Mouse (Mus musculus) intestine, embryonic 14.5 days (tissue): ENCODE measurements at regions not wholly inside any gene's neighbourhood (a gene's known extent, or its start where the extent isn't known, plus 50 kb on each side); places are given as distances from the start of the nearest gene placed in this dataset.
"Not testable (repeated sequence)": the region's sequence is repeated elsewhere in the genome, so short reads cannot be mapped to it uniquely, and the experiment has no call there.

Source experiments
- ATAC-seq: fragments of 200-750 bp; cut with Nextera tagmentation; replicated peaks from 2 replicates; pipeline ENCODE4 v1.8.0; 2017; ENCODE audit warnings: low read depth, moderate number of reproducible peaks, moderate TSS enrichment, moderate library complexity; ENCODE audit not compliant: low FRiP score, low TSS enrichment
- DNase-seq: peaks from one replicate; pipeline ENCODE4 v3.0.0-alpha.2; 2018; ENCODE audit warnings: low spot score
- H3K27ac ChIP-seq: fragments of 300-500 bp; sonication (generic); 2 replicates; pipeline ENCODE4 v1.5.1; 2014; ENCODE audit warnings: low read depth, mild to moderate bottlenecking, control low read depth
- H3K27me3 ChIP-seq: fragments of 300-500 bp; sonication (generic); replicated peaks from 2 replicates; pipeline ENCODE4 v1.6.1; 2014; ENCODE audit warnings: low read length, control low read depth; ENCODE audit not compliant: control insufficient read depth, insufficient read depth
- H3K36me3 ChIP-seq: fragments of 300-500 bp; sonication (generic); 2 replicates; pipeline ENCODE4 v1.6.1; 2014; ENCODE audit warnings: low read length, control low read depth; ENCODE audit not compliant: control insufficient read depth, insufficient read depth
- H3K4me1 ChIP-seq: fragments of 300-500 bp; sonication (generic); replicated peaks from 2 replicates; pipeline ENCODE4 v1.6.1; 2014; ENCODE audit warnings: low read length, control low read depth, mixed read lengths; ENCODE audit not compliant: control insufficient read depth, insufficient read depth
- H3K4me2 ChIP-seq: fragments of 300-500 bp; sonication (generic); 2 replicates; pipeline ENCODE4 v1.6.1; 2014; ENCODE audit warnings: low read length
- H3K4me3 ChIP-seq: fragments of 300-500 bp; sonication (generic); 2 replicates; pipeline ENCODE4 v1.5.1; 2014; ENCODE audit warnings: low read depth, low read length, control low read depth, mixed read lengths
- H3K9ac ChIP-seq: fragments of 300-500 bp; sonication (generic); 2 replicates; pipeline ENCODE4 v1.6.1; 2014; ENCODE audit warnings: mild to moderate bottlenecking, low read length
- H3K9me3 ChIP-seq: fragments of 300-500 bp; sonication (generic); 2 replicates; pipeline ENCODE4 v1.6.1; 2016; ENCODE audit warnings: low read length, control low read depth; ENCODE audit not compliant: control insufficient read depth
- WGBS: fragments of 180-500 bp; shearing (Covaris S2); extraction: QIAGEN DNeasy Blood & Tissue Kit; methylation state at CpG from one replicate; pipeline ENCODE4 v1.1.7; 2014; 5-methylcytosine and 5-hydroxymethylcytosine counted together

DNA sequence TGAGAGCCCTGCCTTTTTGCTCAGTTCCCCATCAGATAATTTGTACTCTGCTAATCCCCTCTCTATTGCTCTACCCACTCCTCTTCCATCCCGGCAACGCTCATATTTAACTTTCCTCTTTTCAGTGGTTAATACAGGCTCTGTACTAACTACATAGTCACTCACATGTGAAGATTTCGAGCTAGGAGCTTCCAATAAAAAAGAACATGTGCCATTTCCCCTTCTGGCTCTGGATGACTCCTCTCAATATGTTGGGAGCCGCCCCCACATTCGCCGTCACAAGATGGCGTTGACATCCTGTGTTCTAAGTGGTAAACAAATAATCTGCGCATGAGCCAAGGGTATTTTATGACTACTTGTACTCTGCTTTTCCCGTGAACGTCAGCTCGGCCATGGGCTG lies 75.8 kb downstream of the Dusp6 start:
- not testable (repeated sequence) for H3K4me2 ChIP-seq, ATAC-seq, H3K4me3 ChIP-seq, H3K36me3 ChIP-seq, DNase-seq, H3K9me3 ChIP-seq, H3K4me1 ChIP-seq, H3K9ac ChIP-seq, H3K27ac ChIP-seq, H3K27me3 ChIP-seq
- 94% methylated on average over 8 of the region's 11 CpGs for WGBS

DNA sequence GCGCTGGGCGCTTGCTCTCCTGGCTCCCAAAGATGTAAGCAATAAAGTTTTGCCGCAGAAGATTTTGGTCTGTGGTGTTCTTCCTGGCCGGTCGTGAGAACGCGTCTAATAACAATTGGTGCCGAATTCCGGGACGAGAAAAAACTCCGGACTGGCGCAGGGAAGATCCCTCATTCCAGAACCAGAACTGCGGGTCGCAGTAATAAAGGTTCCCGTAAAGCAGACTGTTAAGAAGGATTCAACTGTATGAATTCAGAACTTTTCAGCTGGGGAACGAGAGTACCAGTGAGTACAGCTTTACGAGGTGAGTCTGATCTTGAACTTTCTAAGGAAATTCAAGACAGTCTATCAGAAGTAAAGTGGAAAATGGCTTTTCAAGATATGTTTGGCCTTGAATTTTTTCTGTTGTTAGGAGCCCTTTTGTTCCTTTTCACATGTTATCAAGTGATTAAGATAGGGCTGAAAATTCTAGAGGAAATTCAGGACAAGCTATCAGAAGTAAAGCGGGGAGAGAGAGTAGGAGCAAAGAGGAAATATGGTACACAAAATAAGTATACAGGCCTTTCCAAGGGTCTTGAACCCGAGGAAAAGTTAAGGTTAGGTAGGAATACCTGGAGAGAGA lies 76.4 kb downstream of the Dusp6 start:
- not testable (repeated sequence) for DNase-seq, H3K27ac ChIP-seq, H3K4me3 ChIP-seq, H3K9ac ChIP-seq, H3K36me3 ChIP-seq, H3K4me2 ChIP-seq, H3K4me1 ChIP-seq, ATAC-seq, H3K27me3 ChIP-seq, H3K9me3 ChIP-seq
- WGBS: 95% methylated on average over 8 of the region's 19 CpGs

DNA sequence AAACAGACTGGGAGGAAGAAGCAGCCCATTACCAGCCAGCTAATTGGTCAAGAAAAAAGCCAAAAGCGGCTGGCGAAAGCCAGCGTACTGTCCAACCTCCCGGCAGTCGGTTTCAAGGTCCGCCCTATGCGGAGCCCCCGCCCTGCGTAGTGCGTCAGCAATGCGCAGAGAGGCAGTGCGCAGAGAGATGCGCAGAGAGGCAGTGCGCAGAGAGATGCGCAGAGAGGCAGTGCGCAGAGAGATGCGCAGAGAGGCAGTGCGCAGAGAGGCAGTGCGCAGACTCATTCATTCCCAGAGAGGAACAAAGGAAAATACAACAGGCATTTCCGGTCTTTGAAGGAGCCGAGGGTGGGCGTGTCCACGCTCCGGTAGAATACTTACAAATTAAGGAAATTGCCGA lies 77.0 kb downstream of the Dusp6 start:
- not testable (repeated sequence) for H3K9me3 ChIP-seq, H3K27ac ChIP-seq, ATAC-seq, H3K4me3 ChIP-seq, DNase-seq, H3K27me3 ChIP-seq, H3K4me1 ChIP-seq, H3K36me3 ChIP-seq, H3K4me2 ChIP-seq, H3K9ac ChIP-seq
- WGBS: no CpG with 5 or more reads among the region's 25 CpGs

DNA sequence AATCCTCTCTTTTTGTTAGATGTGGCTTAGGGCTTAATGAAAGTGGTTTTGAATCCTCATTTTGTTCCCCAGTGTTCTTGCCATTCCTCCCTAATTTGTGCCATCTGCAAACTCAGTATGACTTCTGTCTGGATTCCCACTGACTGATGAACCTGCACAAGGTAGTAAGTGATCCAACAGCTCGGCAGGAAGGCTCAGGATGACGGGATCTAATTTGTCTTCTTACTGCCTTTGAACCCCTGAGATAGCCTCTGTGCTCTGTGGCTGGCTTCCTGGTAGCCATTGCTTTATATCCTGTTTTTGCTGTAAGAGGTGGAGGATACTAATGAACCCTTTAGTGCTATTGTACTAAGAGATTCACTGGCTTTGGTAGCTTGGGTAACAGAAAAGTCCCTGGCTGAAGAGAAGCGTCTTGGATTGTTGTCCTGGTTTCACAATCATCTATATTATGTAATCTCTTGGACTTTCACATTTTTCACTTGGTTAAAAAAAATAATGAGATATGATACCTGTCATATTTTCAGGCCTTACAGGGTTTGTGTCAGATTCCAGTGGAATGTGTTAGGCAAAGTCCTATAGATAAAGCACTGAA lies 86.2 kb downstream of the Dusp6 start:
- no peaks in the 10 kb centered on the region for H3K9me3 ChIP-seq
- DNase-seq (no peak), ATAC-seq (no peak)
- H3K27me3 ChIP-seq: no peaks in the 10 kb centered on the region
- H3K36me3 ChIP-seq: no peaks in the 10 kb centered on the region
- 72% methylated on average over 3 of the region's 3 CpGs for WGBS
- no peak overlapping the region for H3K4me3 ChIP-seq
- no peak overlapping the region for H3K9ac ChIP-seq
- H3K4me1 ChIP-seq: no peaks in the 10 kb centered on the region
- no peak overlapping the region for H3K27ac ChIP-seq
- H3K4me2 ChIP-seq: no peak overlapping the region

DNA sequence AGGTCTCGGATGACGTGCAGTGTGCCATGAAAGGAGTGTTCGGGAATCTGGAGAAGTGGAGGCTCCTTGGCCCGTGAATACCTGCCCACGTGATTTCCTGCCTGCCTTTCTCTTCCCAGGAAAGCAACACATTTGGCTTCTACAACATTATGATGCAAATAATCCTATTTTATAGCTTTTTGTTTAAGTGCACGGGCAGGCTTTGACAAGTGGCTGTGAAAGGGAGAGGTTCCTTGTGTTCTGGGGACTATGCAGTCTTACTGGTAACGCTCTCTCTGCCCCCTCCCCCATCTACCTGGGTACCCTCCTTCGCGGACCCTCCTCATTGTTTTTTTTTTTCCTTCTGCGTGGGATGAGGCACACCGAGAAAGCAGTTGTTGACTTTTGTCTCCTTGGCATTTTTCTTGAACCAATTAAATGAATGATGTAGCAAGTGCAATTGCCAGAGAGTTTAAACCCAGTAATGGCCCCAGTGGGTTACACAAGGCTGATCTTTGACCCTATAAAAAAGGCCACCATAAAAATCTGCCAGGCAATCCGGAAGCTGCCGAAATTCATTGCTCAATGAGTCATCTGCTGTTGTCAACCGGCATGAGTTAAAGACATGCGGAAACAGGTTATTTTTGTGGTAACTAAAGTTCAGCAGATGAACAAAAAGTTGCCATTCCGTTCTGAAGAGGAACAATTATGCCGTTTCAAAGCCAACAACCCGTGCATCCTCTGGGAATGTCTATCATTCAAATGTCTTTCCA lies 90.7 kb downstream of the Dusp6 start:
- no peak overlapping the region for H3K27ac ChIP-seq
- no peaks in the 10 kb centered on the region for H3K27me3 ChIP-seq
- H3K9ac ChIP-seq: no peak overlapping the region
- no peak overlapping the region for H3K4me2 ChIP-seq
- H3K4me1 ChIP-seq: no peaks in the 10 kb centered on the region
- no peak overlapping the region for H3K4me3 ChIP-seq
- H3K36me3 ChIP-seq: no peaks in the 10 kb centered on the region
- DNase-seq: no peak
- WGBS: 39% methylated on average over 18 of the region's 18 CpGs
- H3K9me3 ChIP-seq: no peaks in the 10 kb centered on the region
- ATAC-seq: peak; percentile 75; the same call in 1 of the 2 replicates

DNA sequence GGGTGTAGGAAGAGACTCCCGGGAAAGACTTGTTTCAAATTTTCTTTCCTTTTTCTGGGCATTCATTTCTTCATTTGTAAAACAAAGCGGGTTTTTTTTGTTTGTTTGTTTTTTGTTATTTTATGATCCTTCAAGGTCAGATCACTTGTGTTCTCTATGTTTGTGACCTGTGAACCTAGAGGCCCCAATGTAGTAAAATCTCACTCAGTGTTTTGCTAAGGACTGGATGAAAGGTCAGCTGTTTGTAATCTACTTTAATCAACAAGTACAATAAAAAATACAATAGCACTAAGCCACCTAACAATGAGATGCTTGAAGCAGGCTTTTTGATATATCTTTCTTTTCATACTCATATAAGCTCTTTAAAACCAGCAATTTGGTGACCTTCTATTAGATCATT lies 91.3 kb downstream of the Dusp6 start:
- WGBS: 63% methylated on average over 2 of the region's 2 CpGs
- Histone ChIP-seq H3K36me3 (no peaks in the 10 kb centered on the region), H3K4me2 (no peak overlapping the region), H3K27me3 (no peaks in the 10 kb centered on the region), H3K9me3 (no peaks in the 10 kb centered on the region), H3K27ac (no peak overlapping the region), H3K9ac (no peak overlapping the region), H3K4me3 (no peak overlapping the region), H3K4me1 (no peaks in the 10 kb centered on the region)
- no peak for DNase-seq
- ATAC-seq: no peak

DNA sequence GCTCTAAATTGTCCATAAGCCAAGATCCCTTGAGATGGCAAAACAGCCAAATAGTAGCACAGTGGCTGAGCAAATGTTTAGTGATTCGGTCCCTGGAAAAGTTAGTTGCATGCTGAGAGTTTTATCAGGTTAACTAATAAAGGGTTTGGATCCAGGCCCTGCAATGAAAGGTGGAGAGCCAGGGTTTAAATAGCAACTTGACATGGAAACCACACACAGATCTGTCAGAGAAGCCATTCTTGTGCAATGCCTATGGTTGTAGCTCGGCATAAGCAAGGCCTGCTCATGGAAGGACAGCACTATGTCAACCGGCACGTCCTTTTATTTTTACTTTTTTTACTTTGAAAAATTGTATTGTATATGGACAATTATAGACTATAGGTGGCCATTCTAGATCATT lies 92.3 kb downstream of the Dusp6 start:
- H3K9ac ChIP-seq: no peak overlapping the region
- no peaks in the 10 kb centered on the region for H3K9me3 ChIP-seq
- H3K4me1 ChIP-seq: no peaks in the 10 kb centered on the region
- no peak overlapping the region for H3K4me3 ChIP-seq
- 96% methylated on average over 4 of the region's 4 CpGs for WGBS
- ATAC-seq (no peak), DNase-seq (no peak)
- no peaks in the 10 kb centered on the region for H3K36me3 ChIP-seq
- H3K4me2 ChIP-seq: no peak overlapping the region
- H3K27ac ChIP-seq: no peak overlapping the region
- no peaks in the 10 kb centered on the region for H3K27me3 ChIP-seq

DNA sequence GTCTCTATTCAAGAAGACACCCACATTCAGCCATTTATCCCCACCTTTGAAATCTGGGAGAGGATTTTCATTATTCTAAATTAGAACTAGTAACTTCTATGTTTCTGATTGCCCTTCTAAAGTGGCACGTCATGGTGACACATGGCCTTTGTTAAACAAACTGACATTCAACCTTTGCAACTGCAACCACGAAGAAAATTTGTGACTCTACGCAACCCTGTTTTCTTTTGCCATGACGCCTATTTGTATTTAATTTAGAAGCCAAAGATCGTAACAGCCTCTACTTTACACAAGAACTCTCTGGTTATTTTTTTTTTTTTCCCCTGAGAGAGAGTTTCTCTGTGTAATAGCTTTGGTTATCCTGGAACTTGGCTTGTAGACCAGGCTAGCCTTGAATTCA lies 93.2 kb downstream of the Dusp6 start:
- Histone ChIP-seq H3K36me3 (no peaks in the 10 kb centered on the region), H3K9me3 (no peaks in the 10 kb centered on the region), H3K4me2 (no peak overlapping the region), H3K27ac (no peak overlapping the region), H3K27me3 (no peaks in the 10 kb centered on the region), H3K4me1 (no peaks in the 10 kb centered on the region), H3K4me3 (no peak overlapping the region), H3K9ac (no peak overlapping the region)
- ATAC-seq (no peak), DNase-seq (no peak)
- WGBS: 86% methylated on average over 5 of the region's 5 CpGs

DNA sequence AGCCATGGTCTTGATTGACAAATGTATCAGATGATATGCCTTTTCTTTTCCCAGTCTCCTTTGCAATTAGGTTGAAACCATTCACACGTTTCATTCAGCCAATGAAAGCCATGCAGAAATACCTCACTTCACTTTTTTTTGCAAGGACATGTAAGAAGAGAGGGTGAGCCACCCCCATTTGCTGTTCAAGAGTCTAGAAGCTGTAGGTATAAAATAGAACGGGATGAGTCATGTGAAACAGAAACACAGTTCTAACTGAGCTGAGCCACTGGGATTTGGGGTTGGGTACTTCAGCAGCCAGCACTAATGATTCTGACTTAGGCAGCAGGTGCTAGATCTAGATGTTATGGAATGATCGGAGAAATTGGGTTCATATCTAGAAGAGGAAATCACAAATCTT lies 93.9 kb downstream of the Dusp6 start:
- Histone ChIP-seq H3K9me3 (no peaks in the 10 kb centered on the region), H3K9ac (no peak overlapping the region), H3K4me3 (no peak overlapping the region), H3K27me3 (no peaks in the 10 kb centered on the region), H3K27ac (no peak overlapping the region), H3K4me2 (no peak overlapping the region), H3K36me3 (no peaks in the 10 kb centered on the region), H3K4me1 (no peaks in the 10 kb centered on the region)
- WGBS: 81% methylated on average over 3 of the region's 3 CpGs
- no peak for ATAC-seq
- no peak for DNase-seq
